Mouse (Mus musculus) C2C12 (cell line): ENCODE results near the gene Gm20388.

Experiments used
- CTCF ChIP-seq: IDR thresholded peaks from one replicate; pipeline ENCODE4 v1.5.1; 2011; ENCODE audit not compliant: control insufficient read depth, insufficient read depth, insufficient read length
- MYOD1 ChIP-seq: IDR thresholded peaks from one replicate; pipeline ENCODE4 v1.6.1; 2011; ENCODE audit warnings: low read depth; ENCODE audit not compliant: control insufficient read depth, insufficient read length
- MYOG ChIP-seq: IDR thresholded peaks from one replicate; pipeline ENCODE4 v1.6.1; 2011; ENCODE audit not compliant: control insufficient read depth, insufficient read length; ENCODE audit errors: extremely low read depth

DNA sequence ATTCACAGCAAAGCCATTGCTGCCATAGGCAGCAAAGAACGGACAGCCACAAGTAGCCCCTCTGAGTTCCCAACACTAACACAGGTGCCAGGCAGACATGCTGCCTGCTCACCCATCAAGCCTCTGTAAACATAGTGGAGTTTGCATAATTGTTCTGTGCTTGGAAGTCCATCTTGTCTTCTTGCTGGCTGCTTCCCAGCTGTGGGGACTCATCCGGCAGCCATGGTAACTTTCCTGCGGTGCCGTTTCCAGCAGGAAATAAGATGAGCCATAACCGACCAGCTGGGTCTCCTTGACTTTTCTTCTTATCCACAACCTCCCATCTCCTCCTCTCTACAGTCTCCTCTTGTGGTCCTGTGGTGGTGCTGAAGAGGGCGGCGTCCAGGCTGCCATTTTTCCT lies 787.8 kb downstream of the Gm20388 start:
- TF ChIP-seq CTCF (no peak), MYOG (no peak), MYOD1 (no peak)
